Mouse (Mus musculus) T-helper 1 cell (primary cell): ENCODE results near the gene Kcnd1.

Experiments used
- in situ Hi-C: fragments of 300-600 bp; cut with MboI, MseI; formaldehyde crosslinking; loops from one replicate; pipeline ENCODE4 v1.15.1; 2025; ENCODE audit warnings: high pct_unique_total_duplicates

Gene Kcnd1

GRCm38 (mm10) chrX:7821865-7822779 lies at the start of gene Kcnd1:
TSS of gene Kcnd1 (plus strand) at chrX:7822289.
- in situ Hi-C loops, result loop anchor here (25.0 kb wide), 1 partner anchor 1090 kb away; no protein-coding TSS in a partner anchor

DNA sequence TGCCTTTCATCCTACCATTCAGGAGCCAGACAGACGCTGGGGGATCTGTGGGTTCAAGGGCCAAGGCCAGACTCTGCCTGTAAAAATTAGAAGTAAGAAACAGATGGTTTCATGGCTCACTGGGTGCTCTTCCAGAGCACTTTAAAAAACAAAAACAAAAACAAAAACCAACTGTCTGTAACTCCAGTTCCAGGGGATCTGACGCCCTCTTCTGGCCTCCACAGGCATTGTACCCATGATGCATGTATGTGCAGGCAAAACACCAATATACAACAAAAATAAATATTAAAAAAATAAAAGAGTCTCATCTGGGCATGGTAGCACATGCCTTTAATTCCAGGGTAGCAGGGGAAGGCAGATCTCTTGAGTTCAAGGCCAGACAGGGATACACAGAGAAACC lies 49.3 kb upstream of the Kcnd1 start:
- in situ Hi-C loops, result no loop called here

GRCm38 (mm10) chrX:7775501-7776205 lies 46.4 kb upstream of the Kcnd1 start:
- in situ Hi-C loops, result no loop called here

GRCm38 (mm10) chrX:7776329-7777082 lies 45.6 kb upstream of the Kcnd1 start:
- in situ Hi-C loops, result no loop called here

DNA sequence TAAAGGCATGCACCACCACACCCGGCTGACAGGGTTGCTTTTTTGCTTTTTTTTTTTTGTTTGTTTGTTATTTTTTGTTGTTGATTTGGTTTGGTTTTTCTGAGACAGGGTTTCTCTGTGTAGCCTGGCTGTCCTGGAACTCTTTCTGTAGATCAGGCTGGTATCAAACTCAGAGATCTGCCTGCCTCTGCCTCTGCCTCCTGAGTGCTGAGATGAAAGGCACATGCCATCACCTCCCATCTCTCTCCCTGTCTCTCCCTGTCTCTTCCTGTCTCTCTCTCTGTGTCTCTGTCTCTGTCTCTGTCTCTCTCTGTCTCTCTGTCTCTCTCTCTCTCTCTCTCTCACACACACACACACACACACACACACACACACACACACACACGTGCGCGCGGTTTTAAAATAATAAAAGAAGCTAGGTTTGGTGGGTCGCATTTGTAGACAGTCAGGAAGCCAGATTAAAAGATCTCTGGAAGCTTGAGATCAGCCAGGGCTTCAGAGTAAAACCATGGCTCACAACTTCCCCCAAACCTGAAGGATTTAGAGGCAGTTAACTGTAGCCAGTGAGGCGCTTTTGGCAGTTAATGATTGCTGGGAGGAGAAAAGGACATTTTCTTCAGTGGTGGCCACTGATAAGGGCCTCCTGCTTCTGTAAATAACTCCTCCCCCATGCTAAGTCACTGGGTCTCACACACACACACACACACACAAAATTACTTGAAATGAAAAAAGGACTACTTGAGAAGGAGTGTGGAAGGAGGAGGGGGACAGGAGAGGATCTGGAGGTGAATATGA lies 43.4 kb upstream of the Kcnd1 start:
- in situ Hi-C loops, result no loop called here

DNA sequence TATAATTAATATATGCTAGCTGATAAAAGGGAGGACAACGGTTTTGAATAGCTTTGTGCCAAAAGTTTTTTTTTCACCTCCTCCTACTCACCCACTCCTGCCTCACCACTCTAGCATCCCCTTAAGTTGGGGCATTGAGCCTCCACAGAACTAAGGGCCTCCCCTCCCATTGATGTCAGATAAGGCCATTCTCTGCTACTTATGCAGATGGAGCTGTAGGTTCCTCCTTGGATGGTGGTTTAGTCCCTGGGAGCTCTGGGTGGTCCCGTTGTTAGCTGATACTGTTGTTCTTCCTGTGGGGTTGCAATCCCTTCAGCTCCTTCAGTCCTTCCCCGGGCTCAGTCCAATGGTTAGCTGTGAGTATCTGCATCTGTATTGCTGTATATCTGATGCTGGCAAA lies 42.8 kb upstream of the Kcnd1 start:
- in situ Hi-C loops, result no loop called here

- in situ Hi-C loops, result no loop called here
These were observed 39.4 kb upstream of the Kcnd1 start for GRCm38 (mm10) chrX:7782603-7783092.

GRCm38 (mm10) chrX:7789542-7790136 lies 32.5 kb upstream of the Kcnd1 start, which contains the start of gene Gripap1:
TSS of gene Gripap1 (plus strand) at chrX:7789765.
- in situ Hi-C loops, result no loop called here

DNA sequence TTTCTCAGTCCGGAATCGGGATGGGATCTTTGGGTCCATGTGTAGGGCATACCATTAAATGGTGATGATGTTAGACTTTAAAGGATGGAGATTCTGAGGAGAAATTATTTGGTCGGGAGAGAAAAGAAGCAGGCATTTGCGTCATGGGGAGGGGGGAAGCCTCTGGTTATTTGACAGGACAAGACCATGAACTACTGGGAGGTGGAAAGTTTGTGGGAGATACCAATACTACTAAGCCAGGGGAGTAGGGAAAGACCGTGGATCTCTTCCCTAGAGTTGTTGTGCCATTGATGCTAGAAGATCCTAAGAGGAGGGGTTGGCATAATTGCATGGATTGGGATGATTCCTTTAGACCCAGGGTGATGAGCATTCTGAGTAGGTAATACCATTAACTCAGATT lies 31.8 kb upstream of the Kcnd1 start:
- in situ Hi-C loops, result no loop called here

- in situ Hi-C loops, result no loop called here
These were observed 28.7 kb upstream of the Kcnd1 start for GRCm38 (mm10) chrX:7793361-7793760.

DNA sequence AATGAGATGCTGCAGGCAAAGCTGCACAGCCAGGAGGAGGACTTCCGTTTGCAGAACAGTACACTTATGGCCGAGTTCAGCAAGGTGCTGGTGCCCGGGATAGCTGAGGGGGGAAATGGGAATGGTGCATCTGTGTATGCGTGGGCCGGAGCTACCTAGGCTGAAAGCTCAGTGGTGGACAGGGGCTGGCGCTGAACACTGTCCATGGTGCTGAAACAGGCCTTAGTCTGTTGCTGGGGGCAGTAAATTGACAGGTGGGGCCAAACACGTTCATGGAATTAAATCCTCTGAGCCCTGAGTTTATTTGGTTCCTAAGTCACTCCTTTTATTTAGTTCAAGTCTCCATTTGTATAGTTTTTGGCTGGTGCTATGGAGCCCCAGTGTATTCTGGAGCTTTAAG lies 27.1 kb upstream of the Kcnd1 start:
- in situ Hi-C loops, result no loop called here

- in situ Hi-C loops, result no loop called here
These were observed 24.8 kb upstream of the Kcnd1 start for GRCm38 (mm10) chrX:7797327-7797726.

DNA sequence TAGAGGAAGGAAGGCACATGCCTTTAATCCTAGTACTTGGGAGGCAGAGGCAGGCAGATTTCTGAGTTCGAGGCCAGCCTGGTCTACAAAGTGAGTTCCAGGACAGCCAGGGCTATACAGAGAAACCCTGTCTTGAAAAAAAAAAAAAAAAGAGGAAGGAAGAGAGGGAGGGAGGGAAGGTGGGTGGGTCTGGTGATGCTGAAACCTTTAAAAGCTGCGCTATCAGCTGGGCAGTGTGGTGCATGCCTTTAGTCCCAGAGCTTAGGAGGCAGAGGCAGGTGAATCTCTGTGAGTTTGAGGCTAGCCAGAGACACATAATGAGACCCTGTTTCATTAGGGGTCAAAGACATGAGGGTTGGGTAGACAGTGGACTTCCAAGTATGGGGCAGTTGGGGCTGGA lies 19.9 kb upstream of the Kcnd1 start:
- in situ Hi-C loops, result loop anchor here (25.0 kb wide), 1 partner anchor 1110 kb away; no protein-coding TSS in a partner anchor

DNA sequence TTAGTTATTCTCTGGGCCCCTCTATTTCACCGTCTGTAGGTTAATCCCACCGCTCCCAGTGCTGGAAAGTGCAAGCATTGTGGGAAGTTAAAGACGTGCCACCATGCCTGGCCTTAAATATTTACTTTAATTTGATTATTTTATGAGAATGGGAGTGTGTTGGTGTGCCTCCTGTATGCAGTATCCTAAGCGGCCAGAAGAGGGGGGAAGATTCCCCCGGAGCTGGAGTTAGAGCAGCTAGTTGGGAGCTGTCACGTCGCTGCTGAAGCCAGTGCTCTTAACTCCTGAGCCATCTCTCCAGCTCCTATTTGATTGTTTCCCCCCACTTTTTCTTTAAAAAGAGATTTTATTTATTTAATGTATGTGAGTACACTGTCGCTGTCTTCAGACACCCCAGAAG lies 7.1 kb upstream of the Kcnd1 start:
- in situ Hi-C loops, result loop anchor here (25.0 kb wide), 1 partner anchor 1097 kb away; no protein-coding TSS in a partner anchor

- in situ Hi-C loops, result no loop called here
These were observed 15.1 kb downstream of the Kcnd1 start for GRCm38 (mm10) chrX:7837146-7837545.

DNA sequence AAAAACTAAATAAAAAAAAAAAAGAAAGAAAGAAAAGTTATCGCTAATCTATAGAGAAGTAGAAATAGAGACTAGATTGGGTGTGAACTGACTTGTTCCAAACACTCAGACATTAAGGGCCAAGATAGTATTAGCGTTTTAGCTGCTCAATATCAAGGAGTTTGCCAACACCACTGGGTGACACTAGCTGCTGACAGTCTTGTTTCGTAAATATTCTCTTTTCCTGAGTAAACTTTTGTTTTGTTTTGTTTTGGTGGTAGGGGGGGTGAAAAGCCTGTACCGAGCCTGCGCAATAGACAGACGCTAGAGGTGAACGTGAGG lies 18.7 kb downstream of the Kcnd1 start:
- in situ Hi-C loops, result no loop called here

DNA sequence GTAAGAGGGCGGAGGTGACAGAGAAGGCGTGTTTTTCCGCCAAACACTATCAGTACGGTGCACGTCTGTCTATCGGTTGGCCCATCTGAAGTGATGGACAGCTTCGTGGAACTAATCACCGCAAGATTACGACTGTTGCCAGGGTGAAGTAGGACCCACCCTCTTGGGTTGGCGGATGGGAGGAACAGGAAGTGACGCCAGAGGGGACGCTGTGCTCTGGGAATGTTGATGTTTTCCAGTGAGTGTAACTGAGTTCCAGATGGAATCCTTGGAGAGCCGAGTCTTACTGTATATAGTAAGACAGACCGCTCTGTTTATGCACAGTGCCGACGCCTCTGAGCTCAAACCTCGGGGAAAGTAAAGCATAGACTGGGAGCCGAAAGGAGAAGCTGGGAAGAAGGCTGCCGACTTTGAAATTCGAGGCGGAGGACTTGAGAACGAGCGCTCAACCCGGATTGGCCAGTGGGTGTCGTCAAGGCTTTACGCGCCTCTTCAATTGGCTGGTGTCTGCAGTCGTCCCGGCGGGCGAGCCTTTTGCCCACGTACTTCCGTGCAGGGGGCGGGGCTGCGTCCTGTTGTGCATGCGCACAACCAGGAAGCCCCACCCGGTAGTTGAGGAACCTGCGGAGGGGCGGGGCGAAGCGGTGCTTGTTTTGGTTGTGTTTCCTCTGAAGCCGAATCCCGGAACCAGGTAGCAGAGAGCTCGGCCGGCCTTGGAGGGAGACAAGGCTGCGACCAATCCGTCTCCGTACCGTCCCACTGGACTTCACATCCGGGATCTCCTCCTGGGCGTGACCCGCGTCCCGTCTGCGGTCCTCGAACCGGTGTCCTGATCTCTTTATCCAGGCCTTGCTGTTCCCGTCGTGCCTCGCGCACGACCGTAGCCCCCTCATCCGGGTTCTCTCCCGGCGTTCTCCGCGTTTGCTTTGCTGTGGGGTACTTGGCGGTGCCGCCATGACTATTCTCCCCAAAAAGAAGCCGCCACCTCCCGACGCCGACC lies 19.4 kb downstream of the Kcnd1 start, which contains the start of gene Otud5:
Gene Otud5, plus strand, starts transcription at position 202 of the 1,000 bp plus-strand sequence.
- in situ Hi-C loops, result no loop called here

DNA sequence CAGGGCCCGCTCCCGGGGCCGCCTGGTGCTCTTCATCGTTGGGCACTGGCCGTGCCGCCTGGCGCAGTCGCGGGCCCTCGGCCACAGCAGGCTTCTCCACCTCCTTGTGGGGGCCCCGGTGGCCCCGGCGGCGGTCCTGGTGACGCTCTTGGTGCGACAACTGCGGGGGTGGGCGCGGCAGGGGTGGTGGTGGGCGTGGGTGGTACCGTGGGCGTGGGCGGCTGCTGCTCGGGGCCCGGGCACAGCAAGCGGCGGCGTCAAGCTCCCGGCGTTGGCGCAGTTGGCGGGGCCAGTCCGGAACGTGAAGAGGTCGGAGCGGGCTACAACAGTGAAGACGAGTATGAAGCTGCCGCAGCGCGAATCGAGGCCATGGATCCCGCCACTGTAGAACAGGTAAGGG lies 20.2 kb downstream of the Kcnd1 start:
- in situ Hi-C loops, result no loop called here

DNA sequence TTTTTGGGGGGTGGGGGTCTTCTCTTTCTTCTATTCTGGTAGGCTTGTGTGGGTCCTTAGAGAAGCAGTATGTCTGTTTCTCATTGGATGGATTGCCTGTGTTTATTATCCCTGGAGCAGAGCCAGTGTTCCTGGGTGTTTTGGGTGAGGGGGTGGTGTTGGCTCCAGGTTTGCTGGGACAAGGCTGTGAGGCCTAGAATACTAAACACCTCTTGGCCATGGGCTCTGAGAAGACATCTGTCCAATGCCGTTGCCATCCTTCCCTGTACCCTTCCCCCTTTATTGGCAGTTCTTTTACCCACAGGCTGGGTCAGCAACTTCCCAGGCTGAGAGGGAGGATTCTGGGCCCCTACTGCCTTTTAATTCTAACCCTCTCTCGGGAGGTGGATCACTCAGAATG lies 25.8 kb downstream of the Kcnd1 start:
- in situ Hi-C loops, result no loop called here
